ENCODE assay signal across 21 mouse cellular contexts in the genomic region with DNA sequence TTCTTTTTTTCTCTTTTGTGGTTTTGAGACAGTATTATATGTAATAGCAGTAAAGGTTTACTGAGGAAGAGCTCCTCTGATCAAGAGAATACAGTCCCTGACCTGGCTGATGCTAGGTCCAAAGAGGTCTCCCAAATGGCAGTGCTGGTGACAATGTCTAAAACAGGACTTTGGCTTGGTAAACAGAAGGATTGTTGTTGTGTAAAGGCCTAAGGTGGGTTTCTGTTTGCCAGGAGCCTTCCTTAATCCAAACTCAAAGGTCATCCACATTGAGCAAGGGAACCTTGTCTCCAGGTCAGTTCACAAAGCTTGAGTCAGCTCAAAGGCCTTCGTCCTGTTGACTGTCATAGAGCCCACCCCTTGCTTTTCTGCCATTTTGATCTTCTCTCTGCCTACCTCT. TPM values are rescaled to one million over a fixed set of nuclear protein-coding genes. Genes with fewer than 3 reads are reported as not detected.
DNase-seq lines count a peak whose midpoint lies in the region; ATAC-seq and TF ChIP-seq lines count a peak whose summit lies in the region.
"Had no signal": no experiment of that assay in that cellular context is flagged by ENCODE, and none has a peak within 500 bp of the region (broad histone marks: within the 10 kb centered on the region; RNA-seq: fewer than 3 reads in every experiment).

No protein-coding gene starts in this region.

- no peaks in the 10 kb centered on the region for H3K27me3 ChIP-seq in kidney, adult 2 months (replicated peaks; ENCODE audit: control insufficient read depth, insufficient read depth, low read length)
- H3K27me3 ChIP-seq in ES-Bruce4 (ENCODE audit: control insufficient read depth, insufficient read depth, low read length, poor library complexity, severe bottlenecking), result no peaks in the 10 kb centered on the region
- H3K27me3 ChIP-seq in intestine, postnatal 0 days (replicated peaks; ENCODE audit: control insufficient read depth, insufficient read depth, low read length), result no peaks in the 10 kb centered on the region
- H3K27me3 ChIP-seq in liver, postnatal 0 days (ENCODE audit: insufficient read depth, low read length), result no peaks in the 10 kb centered on the region
- no peaks in the 10 kb centered on the region for H3K27me3 ChIP-seq in cerebellum, adult 2 months (ENCODE audit: control insufficient read depth, insufficient read depth, low read length)
- H3K27me3 ChIP-seq: forebrain, embryonic 13.5 days; heart, embryonic 13.5 days; hindbrain, embryonic 12.5 days; Patski had no signal

- no peak overlapping the region for H3K4me3 ChIP-seq in kidney, adult 2 months (ENCODE audit: insufficient read depth, low read depth, low read length)
- no peak overlapping the region for H3K4me3 ChIP-seq in ES-Bruce4 (ENCODE audit: low read depth, low read length)
- H3K4me3 ChIP-seq in intestine, postnatal 0 days (ENCODE audit: low read depth, low read length), result no peak overlapping the region
- H3K4me3 ChIP-seq in liver, postnatal 0 days (ENCODE audit: low read depth, low read length), result no peak overlapping the region
- H3K4me3 ChIP-seq in cerebellum, adult 2 months (replicated peaks; ENCODE audit: insufficient read depth, low read depth, low read length), result no peak overlapping the region
- H3K4me3 ChIP-seq: embryonic facial prominence, embryonic 10.5 days; forebrain, embryonic 13.5 days; heart, embryonic 13.5 days; hindbrain, embryonic 12.5 days had no signal

- 0 out of 2 replicates have a peak, but pooled peaks cover 3% of the 10 kb centered on the region for H3K9me3 ChIP-seq in ES-Bruce4 (replicated peaks; ENCODE audit: control insufficient read depth, insufficient read depth, low read length, poor library complexity, severe bottlenecking)
- no peaks in the 10 kb centered on the region for H3K9me3 ChIP-seq in intestine, postnatal 0 days (ENCODE audit: control insufficient read depth)
- H3K9me3 ChIP-seq in liver, postnatal 0 days (ENCODE audit: low read length), result no peaks in the 10 kb centered on the region
- H3K9me3 ChIP-seq: embryonic facial prominence, embryonic 10.5 days; forebrain, embryonic 13.5 days; heart, embryonic 13.5 days; hindbrain, embryonic 12.5 days had no signal

- no peaks in the 10 kb centered on the region for H3K36me3 ChIP-seq in kidney, adult 2 months (ENCODE audit: control insufficient read depth, insufficient read depth, low read length)
- no peaks in the 10 kb centered on the region for H3K36me3 ChIP-seq in ES-Bruce4 (ENCODE audit: control insufficient read depth, insufficient read depth, low read length, poor library complexity, severe bottlenecking)
- H3K36me3 ChIP-seq in intestine, postnatal 0 days (ENCODE audit: control insufficient read depth, insufficient read depth), result no peaks in the 10 kb centered on the region
- H3K36me3 ChIP-seq in liver, postnatal 0 days (replicated peaks; ENCODE audit: insufficient read depth, low read length), result no peaks in the 10 kb centered on the region
- H3K36me3 ChIP-seq: embryonic facial prominence, embryonic 10.5 days; heart, embryonic 13.5 days; hindbrain, embryonic 12.5 days had no signal

- H3K4me1 ChIP-seq in kidney, adult 2 months (ENCODE audit: control insufficient read depth, insufficient read depth, low read length), result no peaks in the 10 kb centered on the region
- no peaks in the 10 kb centered on the region for H3K4me1 ChIP-seq in ES-Bruce4 (ENCODE audit: control insufficient read depth, insufficient read depth, low read length)
- H3K4me1 ChIP-seq in intestine, postnatal 0 days (replicated peaks; ENCODE audit: control insufficient read depth, insufficient read depth, low read length), result no peaks in the 10 kb centered on the region; the same call in 1 of the 2 replicates
- no peaks in the 10 kb centered on the region for H3K4me1 ChIP-seq in liver, postnatal 0 days (ENCODE audit: insufficient read depth)
- H3K4me1 ChIP-seq in cerebellum, adult 2 months (ENCODE audit: control insufficient read depth, insufficient read depth, low read length), result no peaks in the 10 kb centered on the region
- H3K4me1 ChIP-seq: embryonic facial prominence, embryonic 10.5 days; forebrain, embryonic 13.5 days; heart, embryonic 13.5 days; hindbrain, embryonic 12.5 days had no signal

- H3K9ac ChIP-seq in ES-Bruce4 (ENCODE audit: low read depth, poor library complexity, severe bottlenecking), result no peak overlapping the region
- no peak overlapping the region for H3K9ac ChIP-seq in intestine, postnatal 0 days (ENCODE audit: low read depth, low read length)
- H3K9ac ChIP-seq in liver, postnatal 0 days (replicated peaks), result no peak overlapping the region
- H3K9ac ChIP-seq: forebrain, embryonic 13.5 days; forebrain, postnatal 0 days; heart, embryonic 13.5 days; hindbrain, embryonic 12.5 days had no signal

- no peak overlapping the region for H3K4me2 ChIP-seq in intestine, postnatal 0 days (replicated peaks; ENCODE audit: low read depth)
- H3K4me2 ChIP-seq in liver, postnatal 0 days (ENCODE audit: low read depth, low read length), result no peak overlapping the region
- H3K4me2 ChIP-seq: forebrain, embryonic 13.5 days; heart, embryonic 13.5 days; hindbrain, embryonic 12.5 days had no signal

- no peak for TF ChIP-seq CTCF in kidney, adult 2 months (conservative IDR thresholded peaks at IDR 0.05; ENCODE audit: insufficient read depth, insufficient read length, low read depth, low read length)
- TF ChIP-seq CTCF in ES-Bruce4 (IDR thresholded peaks at IDR 0.05; ENCODE audit: low read depth, low read length), result no peak
- TF ChIP-seq CTCF in intestine, postnatal 0 days (IDR thresholded peaks at IDR 0.05; ENCODE audit: low read depth), result no peak
- TF ChIP-seq CTCF in liver, postnatal 0 days (IDR thresholded peaks at IDR 0.05; ENCODE audit: low read depth), result no peak
- TF ChIP-seq CTCF in cerebellum, adult 2 months (IDR thresholded peaks at IDR 0.05; ENCODE audit: borderline replicate concordance, insufficient read depth, low read depth, low read length), result no peak

- no peak overlapping the region for H3K27ac ChIP-seq in kidney, adult 2 months (ENCODE audit: insufficient read depth, low read depth, low read length)
- H3K27ac ChIP-seq in ES-Bruce4 (ENCODE audit: insufficient read depth, low read length), result peak overlapping the region; percentile 92
- 0 out of 2 replicates have a peak overlapping the region, but pooled peaks have one; percentile 21 for H3K27ac ChIP-seq in intestine, postnatal 0 days (ENCODE audit: low read depth, low read length)
- H3K27ac ChIP-seq in liver, postnatal 0 days (ENCODE audit: low read depth), result no peak overlapping the region
- no peak overlapping the region for H3K27ac ChIP-seq in cerebellum, adult 2 months (ENCODE audit: insufficient read depth, low read length)
- H3K27ac ChIP-seq: embryonic facial prominence, embryonic 10.5 days; forebrain, embryonic 13.5 days; heart, embryonic 13.5 days; hindbrain, embryonic 12.5 days had no signal

- peak; percentile 41 for DNase-seq in kidney, adult 2 months
- DNase-seq in kidney, postnatal 10 days, result no peak
- DNase-seq in liver, postnatal 0 days, result no peak
- no peak for DNase-seq in urinary bladder, postnatal 25 days (ENCODE audit: low spot score)
- no peak for DNase-seq in cerebellum, adult 2 months
- DNase-seq: cerebellum, adult 18-20 months; cerebellum, postnatal 10 days; forebrain, postnatal 0 days; gastrocnemius, postnatal 25 days; heart, postnatal 4 days had no signal

- ATAC-seq in intestine, postnatal 0 days, result peak; percentile 11; the same call in 1 of the 2 replicates
- ATAC-seq in liver, postnatal 0 days, result peak; percentile 76
- ATAC-seq: activated CD4-positive, CD25-positive, alpha-beta regulatory T cell, adult 4 months; forebrain, embryonic 13.5 days; forebrain, postnatal 0 days; Patski had no signal

- no peak for TF ChIP-seq POLR2A in kidney, adult 2 months (IDR thresholded peaks at IDR 0.05; ENCODE audit: low read depth, low read length)
- TF ChIP-seq POLR2A in ES-Bruce4 (IDR thresholded peaks at IDR 0.05; ENCODE audit: insufficient read depth, low read length), result no peak
- TF ChIP-seq POLR2A in cerebellum, adult 2 months (IDR thresholded peaks at IDR 0.05; ENCODE audit: borderline replicate concordance, insufficient read depth, low read length), result no peak

- 74% methylated on average over 1 of the region's 1 CpGs for WGBS in kidney, adult 2 months
- 46% methylated on average over 1 of the region's 1 CpGs for WGBS in intestine, postnatal 0 days
- WGBS in liver, postnatal 0 days (ENCODE audit: insufficient replicate concordance), result 69% methylated on average over 1 of the region's 1 CpGs
- WGBS in cerebellum, adult 2 months, result 94% methylated on average over 1 of the region's 1 CpGs

- no peak for TF ChIP-seq EP300 in ES-Bruce4 (IDR thresholded peaks at IDR 0.05; ENCODE audit: insufficient read depth, low read depth, low read length)
- TF ChIP-seq EP300 in liver, postnatal 0 days (IDR thresholded peaks at IDR 0.05; ENCODE audit: low read depth), result peak; percentile 24; the same call in 1 of the 2 replicates

RNA-seq across cellular contexts. Expression of a gene that starts 18.0 kb away (rescaled TPM):
- not detected in 2 replicates for polyA plus RNA-seq in kidney, adult 2 months (2012; rRNA removed)
- polyA plus RNA-seq in ES-Bruce4 (2011; ENCODE audit: insufficient read depth, insufficient read length, low read depth, missing spikeins), result 3.7 and 4.4 TPM in 2 replicates
- polyA plus RNA-seq in intestine, postnatal 0 days (2015; fragmentation: Nextera tagmentation; extraction: Ambion mirVana), result not detected in 2 replicates
- 0.14 TPM in 1 of 2 replicates, not detected in the other for polyA plus RNA-seq in liver, postnatal 0 days (2015; fragmentation: Nextera tagmentation; extraction: Ambion mirVana)
- polyA plus RNA-seq in cerebellum, adult 2 months (2012; rRNA removed), result not detected in 2 replicates
- polyA plus RNA-seq: activated CD4-positive, CD25-positive, alpha-beta regulatory T cell, adult 4 months; C2C12; embryonic facial prominence, embryonic 10.5 days; embryonic facial prominence, embryonic 14.5 days; forebrain, embryonic 13.5 days; forebrain, postnatal 0 days; heart, embryonic 13.5 days; heart, postnatal 0 days; hindbrain, embryonic 12.5 days had no signal

RNA-seq across cellular contexts. Expression of a gene that starts 41.8 kb away (rescaled TPM):
- polyA plus RNA-seq in kidney, adult 2 months (2012; rRNA removed), result 2.4 and 4.9 TPM in 2 replicates
- 180 and 188 TPM in 2 replicates for polyA plus RNA-seq in ES-Bruce4 (2011; ENCODE audit: insufficient read depth, insufficient read length, low read depth, missing spikeins)
- polyA plus RNA-seq in intestine, postnatal 0 days (2015; fragmentation: Nextera tagmentation; extraction: Ambion mirVana), result 33.2 and 36.3 TPM in 2 replicates
- polyA plus RNA-seq in liver, postnatal 0 days (2015; fragmentation: Nextera tagmentation; extraction: Ambion mirVana), result 24.8 and 25.2 TPM in 2 replicates
- polyA plus RNA-seq in cerebellum, adult 2 months (2012; rRNA removed), result 52.6 and 53.0 TPM in 2 replicates

Comparison
In these comparisons a context has a peak if more than half of its experiments do, and no peak if none do; other contexts are left out.
1. H3K27ac ChIP-seq: peak in ES-Bruce4 (single experiment) and intestine, postnatal 0 days (single experiment); none in kidney, adult 2 months (single experiment), liver, postnatal 0 days (single experiment) and cerebellum, adult 2 months (single experiment).